Mouse (Mus musculus) hindlimb bud, embryonic 11.5 days (tissue): ENCODE measurements around the gene Antxr1.

Source experiments
- DNase-seq: peaks from one replicate; pipeline ENCODE4 v3.0.0-alpha.2; 2012; ENCODE audit warnings: low read depth, low spot score; ENCODE audit errors: extremely low spot score

Antxr1 gene

DNA sequence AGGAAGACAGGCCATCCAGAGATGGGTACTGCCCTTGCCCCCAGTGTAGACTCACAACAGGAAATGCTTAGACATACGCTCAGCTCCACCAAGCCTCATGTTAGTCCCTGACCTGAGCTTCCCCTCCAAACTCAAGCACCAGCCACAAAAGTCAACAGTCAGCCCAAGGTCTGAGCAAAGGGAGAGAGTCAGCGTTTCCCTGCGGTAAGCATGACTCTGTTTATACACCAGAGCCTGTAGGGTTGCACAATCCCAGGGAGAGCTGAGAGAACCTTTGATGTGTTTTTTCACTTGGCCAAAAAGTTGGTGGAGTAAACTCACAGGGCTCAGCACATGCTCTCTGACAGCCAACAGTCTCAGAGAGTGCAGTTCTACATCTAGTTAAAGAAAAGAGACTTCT, 145.9 kb downstream of the Antxr1 start:
- no peak for DNase-seq

DNA sequence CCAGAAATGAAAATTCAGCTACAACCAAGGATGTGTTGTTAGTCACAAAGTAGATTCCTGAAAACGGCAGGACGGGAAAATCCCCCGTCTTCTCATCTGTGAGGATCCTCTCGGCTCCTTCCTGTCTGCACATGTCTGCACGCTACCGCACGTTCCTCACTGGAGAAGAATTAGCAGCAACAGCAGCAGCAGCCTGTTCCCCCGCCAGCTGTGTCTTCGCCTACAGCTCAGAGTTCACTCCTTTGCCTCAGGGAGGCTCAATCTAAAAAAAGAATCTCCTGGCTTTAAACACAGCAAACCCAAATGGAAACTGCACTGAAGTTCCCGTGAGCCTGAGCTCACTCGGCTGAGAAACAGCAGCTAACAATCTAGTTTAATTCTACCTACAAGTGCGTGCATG, 148.6 kb downstream of the Antxr1 start:
- no peak for DNase-seq

DNA sequence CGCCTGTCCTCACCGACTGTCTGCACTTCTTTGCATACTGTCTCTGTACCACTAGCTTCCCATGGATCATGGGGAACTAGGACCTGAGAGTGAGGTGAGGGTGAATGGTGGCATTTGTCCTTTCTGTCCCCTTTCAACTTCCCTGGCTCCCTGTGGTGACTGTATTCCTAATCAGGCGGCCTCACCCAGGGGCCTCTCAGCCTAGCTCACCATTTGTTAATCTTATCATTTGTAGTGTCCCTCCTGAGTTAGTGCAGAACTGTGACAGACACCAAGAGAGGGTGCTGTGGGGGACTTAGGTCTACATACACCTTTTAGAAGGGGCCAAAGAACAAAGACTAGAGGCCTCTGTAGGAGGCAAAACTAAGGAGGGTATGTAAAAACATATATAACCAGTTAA, 151.2 kb downstream of the Antxr1 start:
- DNase-seq = no peak

DNA sequence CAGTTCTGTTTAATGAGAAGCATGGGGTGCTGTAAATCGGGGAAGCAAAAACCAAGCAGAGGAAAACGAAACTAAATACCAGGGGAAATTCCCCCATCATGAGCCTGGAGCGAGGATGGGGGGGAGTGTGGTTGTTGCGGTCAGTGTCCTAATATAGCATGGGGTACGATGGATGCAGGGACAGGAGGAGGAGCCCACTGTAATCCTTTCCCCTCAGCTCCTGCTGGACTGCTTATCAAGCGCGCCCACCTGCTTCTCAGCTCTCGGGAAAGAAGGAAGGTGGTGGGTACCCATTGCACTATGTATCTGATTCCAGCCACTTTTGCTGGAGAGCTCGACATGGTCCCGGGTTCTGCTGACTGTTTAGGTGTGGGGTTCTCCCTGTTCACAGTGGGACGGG, 151.6 kb downstream of the Antxr1 start:
- DNase-seq = no peak

DNA sequence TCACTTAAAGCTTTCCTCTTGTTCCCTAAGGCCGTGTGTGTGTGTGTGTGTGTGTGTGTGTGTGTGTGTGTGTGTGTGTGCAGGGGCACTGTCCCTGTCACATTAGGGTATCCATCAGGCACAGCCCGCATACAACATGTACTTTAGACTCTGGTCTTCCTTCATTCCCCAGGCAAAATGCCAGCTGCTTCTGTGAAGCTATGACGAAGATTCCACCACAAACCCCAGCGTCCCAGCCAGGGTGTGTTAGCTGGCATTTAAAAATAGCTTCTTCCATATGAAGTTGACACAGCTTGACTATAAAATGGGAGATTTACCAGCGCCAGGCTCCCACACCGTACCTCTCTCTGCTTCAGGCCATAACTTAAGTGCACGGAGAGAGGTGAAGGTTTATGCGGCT, 152.5 kb downstream of the Antxr1 start:
- DNase-seq = no peak

DNA sequence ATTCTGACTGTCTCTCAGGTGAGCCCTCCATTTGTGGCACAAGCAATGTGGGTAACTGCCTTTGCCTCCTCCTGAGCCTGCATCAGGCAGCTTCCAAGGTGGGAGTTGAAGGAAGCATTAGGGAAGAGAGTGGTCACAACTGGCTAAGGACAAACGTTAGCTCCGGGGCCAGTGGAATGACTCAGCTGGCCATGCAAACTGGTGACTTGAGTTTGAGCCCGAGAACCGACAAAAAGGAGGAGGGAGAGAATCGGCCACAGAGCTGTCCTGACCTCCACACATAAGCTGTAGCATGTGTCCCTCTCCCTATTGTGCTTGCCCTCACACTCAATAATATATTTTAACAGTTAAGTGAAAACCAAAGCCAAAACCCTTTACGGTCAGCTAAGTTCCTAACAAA, 152.9 kb downstream of the Antxr1 start:
- no peak for DNase-seq

DNA sequence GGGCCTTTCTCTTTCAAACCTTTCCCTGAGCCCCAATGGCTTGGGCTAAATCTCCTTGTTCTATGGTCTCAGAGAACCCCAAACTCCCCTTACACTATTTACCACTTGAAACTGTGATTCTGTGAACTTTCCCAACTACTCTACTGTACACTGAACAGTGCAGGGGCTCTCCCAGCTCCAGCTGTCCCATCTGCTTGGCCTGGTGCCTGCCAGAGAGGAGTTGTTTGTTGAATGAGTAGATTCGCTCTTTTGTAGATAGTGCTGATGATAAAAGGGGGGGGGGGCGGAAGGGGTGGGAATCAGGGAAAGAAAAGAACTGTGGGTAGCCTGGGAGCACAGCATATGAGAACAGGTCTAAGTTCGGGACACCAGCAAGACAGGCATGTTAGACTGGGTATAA, 164.2 kb downstream of the Antxr1 start:
- DNase-seq = no peak

DNA sequence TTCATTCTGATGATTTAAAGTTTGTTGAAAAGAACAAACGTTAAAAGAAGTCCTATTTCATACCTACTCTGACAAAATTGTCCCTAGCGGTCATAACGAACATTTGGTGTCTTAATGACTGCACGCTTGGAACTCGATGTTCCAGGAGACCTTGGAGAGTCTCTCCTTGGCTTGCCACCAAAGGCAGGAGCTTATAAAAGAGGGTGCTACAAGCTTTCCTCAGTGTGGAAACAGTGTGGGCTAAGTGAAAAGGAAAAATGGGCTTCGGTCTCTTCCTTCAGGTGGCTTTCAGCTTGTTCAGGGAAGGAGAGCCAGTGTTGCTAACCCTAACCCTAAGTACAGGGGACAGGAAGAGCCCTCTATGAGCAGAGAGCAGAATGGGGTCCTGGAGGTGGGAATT, 164.7 kb downstream of the Antxr1 start:
- DNase-seq = no peak

DNA sequence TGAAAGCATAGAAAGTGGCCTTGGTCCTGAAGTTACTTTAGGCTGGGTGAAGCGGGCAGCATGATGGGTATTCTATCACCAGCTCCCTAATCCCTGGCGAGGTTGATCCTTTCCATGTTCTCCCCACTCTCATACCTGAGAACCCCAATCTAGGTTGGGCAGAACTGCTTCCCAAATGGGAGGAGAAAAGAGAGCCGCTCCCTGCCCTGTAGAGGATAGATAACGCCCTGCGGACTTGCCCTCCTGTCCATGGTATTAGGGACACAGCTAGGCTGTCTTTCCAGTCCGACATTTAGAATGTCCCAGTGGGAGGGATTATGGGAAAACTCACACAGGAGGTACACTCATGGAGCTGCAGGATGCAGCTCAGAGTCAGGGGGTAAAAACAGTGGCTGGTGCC, 165.3 kb downstream of the Antxr1 start:
- no peak for DNase-seq

DNA sequence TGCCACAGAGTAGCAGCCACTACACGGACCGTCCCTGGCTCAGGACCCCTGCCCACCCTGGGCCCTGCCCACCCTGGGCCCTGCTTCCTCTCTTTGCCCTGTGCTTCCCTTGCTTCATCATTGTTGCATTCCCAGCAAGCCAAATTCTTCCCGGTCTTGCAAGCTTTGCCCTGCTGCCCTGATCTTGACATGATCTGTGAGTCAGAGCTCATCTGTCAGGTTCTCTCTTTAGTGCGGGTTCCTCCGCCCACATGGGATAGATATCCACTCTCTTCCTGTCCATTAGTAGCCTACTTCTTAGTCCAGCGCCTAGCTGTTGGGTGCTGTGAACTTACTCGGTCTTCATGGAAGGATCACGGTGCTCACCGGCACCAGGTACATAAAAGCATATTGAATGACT, 167.6 kb downstream of the Antxr1 start:
- DNase-seq = no peak

DNA sequence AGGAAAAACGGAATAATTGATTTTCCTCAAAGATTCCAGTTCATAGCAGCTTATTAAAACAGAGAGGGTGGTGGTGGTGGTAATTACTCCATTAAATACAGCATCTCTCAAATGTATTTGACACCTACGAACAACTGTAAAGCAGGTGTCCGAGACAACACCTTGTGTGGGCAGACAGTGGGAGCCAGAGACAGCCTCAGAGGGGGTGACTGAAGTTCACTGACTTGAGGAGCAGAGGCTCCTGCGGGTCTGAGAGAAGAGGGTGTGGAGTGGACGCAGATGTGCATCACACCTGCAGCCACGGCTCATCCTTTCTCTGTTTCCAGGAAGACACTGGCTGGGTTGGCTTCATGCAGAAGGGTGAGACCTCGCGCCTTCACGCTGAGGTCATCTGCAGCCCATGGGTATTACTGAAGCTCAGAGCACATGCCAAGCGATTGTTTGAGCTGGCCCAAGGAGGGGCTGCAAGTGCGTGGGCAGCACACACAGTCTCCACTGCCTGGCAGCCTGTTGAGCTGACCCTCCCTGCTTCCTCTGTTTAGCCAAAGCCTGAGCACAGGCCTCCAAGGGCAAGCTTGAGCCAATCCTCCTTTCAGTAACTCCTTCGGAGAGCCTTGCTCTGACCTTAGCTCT, 168.8 kb downstream of the Antxr1 start:
- no peak for DNase-seq

DNA sequence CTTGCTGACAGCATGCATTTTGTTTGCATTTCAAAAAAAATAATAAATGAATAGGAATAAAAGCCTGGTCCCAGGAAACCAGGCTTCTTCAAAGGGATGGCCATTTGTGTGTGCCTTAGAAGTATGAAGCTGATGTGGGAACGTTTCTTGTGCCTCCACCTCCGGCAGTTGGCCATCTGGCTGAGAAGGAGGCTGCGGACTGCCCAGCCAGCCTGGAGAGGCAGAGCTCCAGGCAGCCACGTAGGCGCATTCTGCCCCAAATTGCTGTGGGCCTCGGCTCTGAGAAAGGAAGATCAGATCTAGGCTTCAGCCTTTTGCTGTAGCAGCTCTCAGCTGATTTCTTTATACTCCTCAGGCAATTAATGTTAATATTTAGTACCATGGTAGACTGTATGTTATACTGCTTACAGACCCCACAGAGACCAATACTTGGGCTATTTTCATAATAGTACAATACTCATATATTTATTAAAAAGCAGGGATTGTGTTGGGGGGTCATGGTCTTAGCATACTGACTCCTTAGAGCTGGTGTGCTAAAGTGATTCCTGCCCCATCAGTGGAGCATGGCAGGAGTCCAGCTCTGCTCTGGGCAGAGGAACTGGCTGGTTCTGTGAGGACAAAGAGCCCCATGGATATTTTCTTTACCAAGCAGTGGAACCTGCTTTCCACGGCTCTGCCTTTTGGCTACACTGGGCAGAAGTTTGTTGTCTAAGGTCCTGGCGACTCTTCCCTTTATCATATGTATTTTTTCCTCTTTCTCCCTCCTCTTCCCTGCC, 169.9 kb downstream of the Antxr1 start:
- no peak for DNase-seq

DNA sequence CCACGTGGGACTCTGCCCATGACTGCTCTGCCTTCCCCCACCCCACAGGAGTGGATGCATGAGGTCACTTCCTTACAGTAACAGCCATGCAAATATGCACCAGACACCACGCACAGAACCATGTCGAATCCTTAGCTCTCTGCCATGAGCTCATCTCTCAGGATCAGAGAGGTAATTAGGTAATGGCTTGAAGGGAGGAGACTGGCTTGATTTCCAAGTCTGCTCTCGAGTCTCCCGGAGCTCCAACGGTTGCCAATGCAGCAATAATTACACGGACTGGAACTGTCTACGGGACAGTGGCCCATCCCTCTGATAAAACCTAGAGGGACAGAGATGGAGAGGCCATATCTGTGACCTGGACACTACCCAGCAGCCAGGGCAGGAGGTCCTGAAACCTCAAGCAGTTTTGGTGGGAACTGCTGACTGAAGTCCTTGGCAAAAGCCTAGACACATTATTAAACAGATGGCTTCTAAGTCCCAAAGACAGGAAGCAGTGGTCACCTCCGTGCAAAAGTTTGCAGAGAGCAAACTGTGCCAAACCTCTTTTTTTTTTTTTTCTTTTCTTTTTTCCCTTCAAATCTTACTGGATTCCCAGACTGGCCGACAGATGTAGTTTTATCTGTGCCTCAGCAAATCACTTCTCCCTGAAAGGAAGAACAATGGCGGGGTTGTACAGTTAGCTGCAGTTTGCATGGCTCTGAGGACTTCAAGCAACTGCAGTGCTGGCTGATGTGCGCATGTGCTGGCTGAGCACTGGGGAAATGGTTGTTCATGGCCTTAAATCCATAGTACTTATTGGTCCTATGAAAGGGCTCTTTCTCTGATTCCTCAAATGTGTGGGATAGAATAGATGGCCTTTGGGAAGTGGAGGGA, 174.0 kb downstream of the Antxr1 start:
- no peak for DNase-seq

DNA sequence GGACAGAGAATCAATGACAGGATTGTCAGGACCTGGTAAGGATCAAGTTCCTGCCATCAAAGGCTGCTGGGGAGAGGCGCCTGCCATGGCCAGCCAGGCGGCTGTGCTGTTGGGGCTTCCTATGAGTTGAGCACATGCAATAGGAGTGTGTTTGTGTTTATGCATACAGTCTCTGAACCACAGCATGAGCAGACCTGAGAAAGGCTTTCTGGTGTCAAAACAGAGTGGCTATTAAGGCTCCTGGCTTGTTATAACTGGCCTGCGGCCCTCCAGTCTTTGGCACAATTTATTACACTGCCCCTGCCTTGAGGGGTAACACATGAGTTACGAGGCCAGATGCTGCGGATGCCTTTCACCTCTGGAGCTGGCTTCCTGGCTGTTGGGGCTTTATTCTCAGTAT, 175.4 kb downstream of the Antxr1 start:
- DNase-seq = peak; percentile 52

DNA sequence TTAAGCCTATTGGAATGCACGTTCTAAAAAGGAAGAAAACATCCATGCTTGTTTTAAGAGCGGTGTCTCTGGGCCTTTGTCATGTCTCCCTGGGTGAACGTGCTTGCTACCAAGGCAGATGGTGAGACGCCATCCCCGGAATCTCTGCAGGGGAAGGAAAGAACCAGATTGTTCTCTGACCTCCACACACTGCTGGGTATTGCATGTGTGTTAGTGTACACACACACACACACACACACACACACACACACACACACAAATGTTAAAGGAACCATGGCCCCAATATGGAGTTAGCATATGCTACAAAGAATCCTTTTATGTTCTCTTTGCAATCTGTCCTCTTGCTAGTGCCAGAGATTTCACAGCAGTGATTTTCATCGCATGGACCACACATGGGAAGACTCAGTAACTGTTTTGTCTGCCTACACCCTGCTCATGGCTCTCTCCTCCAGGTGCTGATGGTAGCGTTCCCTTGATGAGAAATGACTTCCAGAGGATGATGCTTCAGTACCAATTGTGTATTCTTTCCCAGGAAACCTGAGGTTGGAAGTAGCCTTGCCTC, 177.5 kb downstream of the Antxr1 start:
- DNase-seq = no peak

DNA sequence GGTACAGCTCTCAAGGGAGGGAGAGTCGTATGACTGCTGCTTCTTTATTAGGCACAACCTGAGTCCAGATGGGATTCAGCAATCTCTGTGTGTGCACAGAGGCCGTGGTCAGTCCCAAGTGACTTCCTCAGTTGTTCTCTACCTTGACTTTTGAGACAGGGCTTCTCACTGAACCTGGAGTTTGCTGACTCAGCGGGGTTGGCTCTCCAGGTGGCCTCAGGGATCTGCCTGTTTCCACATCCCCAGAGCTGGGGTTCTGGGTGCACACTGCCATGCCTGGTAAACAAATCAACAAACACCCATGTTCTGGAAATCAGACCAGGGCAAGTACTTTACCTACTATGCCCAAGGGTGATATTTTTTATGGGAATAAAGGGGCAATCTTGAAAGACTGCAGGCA, 181.8 kb downstream of the Antxr1 start:
- no peak for DNase-seq

DNA sequence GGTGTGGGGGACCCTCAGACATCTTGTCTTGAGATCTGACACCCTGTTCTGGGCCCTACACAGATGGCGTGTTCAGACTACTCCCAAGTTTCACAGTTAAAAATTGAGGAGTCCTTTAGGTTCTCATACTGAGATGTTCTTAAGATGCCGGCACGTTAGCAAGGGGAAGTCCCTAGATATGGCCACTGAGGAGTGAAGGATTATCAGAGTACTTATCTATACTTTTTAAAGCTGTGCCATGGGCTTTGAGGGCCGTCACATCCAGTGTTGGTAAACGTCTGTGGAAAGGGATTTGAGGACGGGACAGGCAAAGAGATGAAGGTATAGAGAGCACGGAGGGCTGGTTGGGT, 182.4 kb downstream of the Antxr1 start:
- no peak for DNase-seq

DNA sequence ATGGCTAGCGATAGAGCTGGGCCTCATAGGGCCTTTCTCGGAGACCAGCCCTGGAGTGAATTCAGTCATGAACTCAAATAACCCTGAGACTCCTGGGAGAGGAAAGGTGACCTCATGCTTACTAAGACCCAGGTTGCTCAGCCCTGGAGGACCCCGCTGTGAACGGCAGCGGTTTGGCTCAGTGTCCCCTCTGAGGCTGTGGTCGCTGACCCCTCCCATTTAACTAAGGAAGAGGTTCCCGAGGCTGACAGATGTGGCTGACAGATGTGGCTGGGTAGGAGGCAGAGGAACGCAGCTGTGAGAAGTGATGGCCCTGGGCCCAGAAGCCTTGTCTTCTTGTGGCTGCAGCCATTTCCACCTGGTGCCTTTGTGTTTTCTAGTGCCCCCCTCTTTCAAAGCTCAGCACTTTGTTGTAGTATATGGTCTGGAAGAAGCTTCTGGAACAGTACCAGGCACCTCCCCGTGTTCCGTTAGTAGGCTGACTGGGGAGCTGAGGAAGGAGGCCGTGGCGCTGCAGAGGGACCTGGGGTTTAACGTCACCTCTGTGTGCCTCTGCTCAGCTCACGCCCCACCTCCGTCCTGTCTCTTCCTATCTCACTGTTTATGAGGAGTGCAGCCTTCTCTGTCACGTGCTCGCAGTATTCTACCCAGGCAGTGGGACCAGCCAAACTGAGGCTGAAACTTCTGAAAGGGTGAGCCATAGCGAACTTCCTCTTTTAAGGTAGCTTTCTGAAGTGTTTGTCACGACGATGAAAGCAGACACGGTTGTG, 183.0 kb downstream of the Antxr1 start:
- DNase-seq = no peak

DNA sequence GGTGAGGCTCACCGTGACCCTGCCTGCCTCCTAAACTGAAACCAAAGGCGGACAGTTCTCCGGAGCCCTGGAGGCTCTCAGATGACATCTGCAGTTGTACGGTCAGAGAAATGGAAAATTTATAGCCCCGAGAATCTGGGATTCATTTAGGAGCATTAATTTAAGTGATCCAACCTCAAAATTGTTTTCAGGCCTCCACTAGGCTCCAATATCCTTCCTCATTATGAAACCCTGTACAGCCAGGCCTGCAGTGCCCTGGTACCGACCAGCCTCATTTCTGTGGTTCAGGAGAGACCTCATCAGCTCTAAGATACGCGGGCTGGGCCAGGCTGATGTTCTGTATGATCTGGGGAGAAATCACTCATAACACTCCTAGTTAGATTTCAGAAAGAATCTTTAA, 184.2 kb downstream of the Antxr1 start:
- no peak for DNase-seq

DNA sequence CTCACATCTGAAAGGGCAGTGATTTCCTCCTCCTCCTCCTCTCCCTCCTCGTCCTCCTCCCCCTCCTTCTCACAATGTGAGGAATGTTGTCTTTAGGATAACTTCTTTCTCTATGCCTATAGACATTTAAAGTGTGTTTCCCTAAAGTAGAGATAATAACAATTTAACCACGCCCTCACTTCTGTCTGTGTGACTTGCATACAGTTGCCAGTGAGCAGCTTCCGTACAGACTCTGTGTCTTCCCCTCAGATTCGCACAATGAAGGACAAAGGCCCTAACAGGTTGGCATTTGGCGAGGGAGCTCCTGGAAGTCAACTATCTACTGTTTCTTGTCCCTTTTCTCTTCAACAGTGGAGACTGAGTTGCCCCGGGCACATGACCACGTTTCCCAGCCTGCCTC, 185.2 kb downstream of the Antxr1 start:
- no peak for DNase-seq

DNA sequence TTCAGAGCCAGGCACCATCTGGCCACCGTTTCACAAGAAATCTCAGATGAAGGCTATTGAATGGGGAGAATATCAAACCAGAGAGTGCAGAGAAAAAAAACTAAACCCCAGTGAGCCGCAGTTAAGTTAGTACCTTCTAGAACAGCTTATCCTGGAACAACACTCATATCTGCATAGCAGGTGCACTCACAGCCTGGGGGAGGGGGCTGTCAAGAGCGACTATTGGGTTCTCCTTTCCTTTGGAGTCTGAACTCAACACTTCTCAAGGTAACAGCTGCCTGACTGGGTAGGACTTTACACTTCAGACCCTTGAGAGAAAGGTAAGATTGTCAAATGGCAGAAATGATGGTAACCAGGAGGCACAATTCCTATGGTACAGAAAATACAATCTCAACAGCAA, 187.7 kb downstream of the Antxr1 start:
- DNase-seq = no peak
